Mouse (Mus musculus): Measurements from ENCODE around the gene Scn2a. TPM values are rescaled to one million over a fixed set of nuclear protein-coding genes. Genes with fewer than 3 reads are reported as not detected.
"Not testable (repeated sequence)": the region's sequence is repeated elsewhere in the genome, so short reads cannot be mapped to it uniquely, and the experiment has no call there.

Scn2a gene
- polyA plus RNA-seq, 1 experiment from 2014 or later: 9.5 TPM

- ATAC-seq (ENCODE audit: low FRiP score) (no peak), DNase-seq (ENCODE audit: low spot score, missing footprints) (no peak)
- H3K27ac ChIP-seq (ENCODE audit: low read depth, low read length): no peak overlapping the region
- no peak overlapping the region for H3K4me2 ChIP-seq
- H3K36me3 ChIP-seq (ENCODE audit: control insufficient read depth, insufficient read depth, low read length): no peaks in the 10 kb centered on the region
- no peaks in the 10 kb centered on the region for H3K9me3 ChIP-seq (ENCODE audit: control insufficient read depth, low read length)
- no peaks in the 10 kb centered on the region for H3K27me3 ChIP-seq (ENCODE audit: control insufficient read depth, insufficient read depth, low read length)
- no peaks in the 10 kb centered on the region for H3K4me1 ChIP-seq (ENCODE audit: control insufficient read depth, insufficient read depth, low read length)
- WGBS: 80% methylated on average over 7 of the region's 7 CpGs
- H3K4me3 ChIP-seq (ENCODE audit: low read depth, low read length): no peak overlapping the region
- no peak overlapping the region for H3K9ac ChIP-seq (ENCODE audit: low read length)
Observed at GRCm38 (mm10) chr2:65782442-65782841, 161.9 kb downstream of the Scn2a start.

- H3K36me3 ChIP-seq (ENCODE audit: control insufficient read depth, insufficient read depth, low read length): no peaks in the 10 kb centered on the region
- H3K4me1 ChIP-seq (ENCODE audit: control insufficient read depth, insufficient read depth, low read length): no peaks in the 10 kb centered on the region
- ATAC-seq (ENCODE audit: low FRiP score) (no peak), DNase-seq (ENCODE audit: low spot score, missing footprints) (no peak)
- H3K9ac ChIP-seq (ENCODE audit: low read length): no peak overlapping the region
- no peak overlapping the region for H3K4me3 ChIP-seq (ENCODE audit: low read depth, low read length)
- no peaks in the 10 kb centered on the region for H3K27me3 ChIP-seq (ENCODE audit: control insufficient read depth, insufficient read depth, low read length)
- 92% methylated on average over 2 of the region's 2 CpGs for WGBS
- no peaks in the 10 kb centered on the region for H3K9me3 ChIP-seq (ENCODE audit: control insufficient read depth, low read length)
- no peak overlapping the region for H3K27ac ChIP-seq (ENCODE audit: low read depth, low read length)
- H3K4me2 ChIP-seq: no peak overlapping the region
Observed at GRCm38 (mm10) chr2:65783392-65783791, 162.8 kb downstream of the Scn2a start.

GRCm38 (mm10) chr2:65792516-65792915 lies 171.9 kb downstream of the Scn2a start:
- 0 out of 2 replicates have a peak, but pooled peaks cover 3% of the 10 kb centered on the region for H3K9me3 ChIP-seq (ENCODE audit: control insufficient read depth, low read length)
- H3K4me3 ChIP-seq (ENCODE audit: low read depth, low read length): no peak overlapping the region
- WGBS: 28% methylated on average over 3 of the region's 3 CpGs
- ATAC-seq (ENCODE audit: low FRiP score): no peak
- H3K9ac ChIP-seq (ENCODE audit: low read length): no peak overlapping the region
- H3K27me3 ChIP-seq (ENCODE audit: control insufficient read depth, insufficient read depth, low read length): no peaks in the 10 kb centered on the region
- H3K36me3 ChIP-seq (ENCODE audit: control insufficient read depth, insufficient read depth, low read length): no peaks in the 10 kb centered on the region
- no peaks in the 10 kb centered on the region for H3K4me1 ChIP-seq (ENCODE audit: control insufficient read depth, insufficient read depth, low read length)
- no peak overlapping the region for H3K4me2 ChIP-seq
- H3K27ac ChIP-seq (ENCODE audit: low read depth, low read length): no peak overlapping the region
- DNase-seq (ENCODE audit: low spot score, missing footprints): peak; percentile 90

GRCm38 (mm10) chr2:65793593-65793992 lies 173.0 kb downstream of the Scn2a start:
- Histone ChIP-seq H3K9me3 (ENCODE audit: control insufficient read depth, low read length) (0 out of 2 replicates have a peak, but pooled peaks cover 3% of the 10 kb centered on the region), H3K4me3 (ENCODE audit: low read depth, low read length) (no peak overlapping the region), H3K36me3 (ENCODE audit: control insufficient read depth, insufficient read depth, low read length) (no peaks in the 10 kb centered on the region), H3K9ac (ENCODE audit: low read length) (no peak overlapping the region), H3K27me3 (ENCODE audit: control insufficient read depth, insufficient read depth, low read length) (no peaks in the 10 kb centered on the region), H3K4me2 (no peak overlapping the region), H3K4me1 (ENCODE audit: control insufficient read depth, insufficient read depth, low read length) (no peaks in the 10 kb centered on the region), H3K27ac (ENCODE audit: low read depth, low read length) (no peak overlapping the region)
- WGBS: 96% methylated on average over 2 of the region's 2 CpGs
- ATAC-seq (ENCODE audit: low FRiP score) (no peak), DNase-seq (ENCODE audit: low spot score, missing footprints) (no peak)

- DNase-seq (ENCODE audit: low spot score, missing footprints): no peak
- no peaks in the 10 kb centered on the region for H3K4me1 ChIP-seq (ENCODE audit: control insufficient read depth, insufficient read depth, low read length)
- H3K9ac ChIP-seq (ENCODE audit: low read length): no peak overlapping the region
- no peaks in the 10 kb centered on the region for H3K9me3 ChIP-seq (ENCODE audit: control insufficient read depth, low read length)
- no peak overlapping the region for H3K4me2 ChIP-seq
- no peak overlapping the region for H3K27ac ChIP-seq (ENCODE audit: low read depth, low read length)
- WGBS: 57% methylated on average over 1 of the region's 1 CpGs
- no peak for ATAC-seq (ENCODE audit: low FRiP score)
- no peak overlapping the region for H3K4me3 ChIP-seq (ENCODE audit: low read depth, low read length)
- no peaks in the 10 kb centered on the region for H3K27me3 ChIP-seq (ENCODE audit: control insufficient read depth, insufficient read depth, low read length)
- no peaks in the 10 kb centered on the region for H3K36me3 ChIP-seq (ENCODE audit: control insufficient read depth, insufficient read depth, low read length)
Observed at GRCm38 (mm10) chr2:65801054-65801709, 180.6 kb downstream of the Scn2a start.

GRCm38 (mm10) chr2:65806556-65806955 lies 186.0 kb downstream of the Scn2a start:
- H3K4me3 ChIP-seq (ENCODE audit: low read depth, low read length): no peak overlapping the region
- H3K9ac ChIP-seq (ENCODE audit: low read length): no peak overlapping the region
- WGBS: 89% methylated on average over 6 of the region's 6 CpGs
- H3K4me2 ChIP-seq: no peak overlapping the region
- H3K9me3 ChIP-seq (ENCODE audit: control insufficient read depth, low read length): no peaks in the 10 kb centered on the region
- H3K4me1 ChIP-seq (ENCODE audit: control insufficient read depth, insufficient read depth, low read length): no peaks in the 10 kb centered on the region
- H3K27me3 ChIP-seq (ENCODE audit: control insufficient read depth, insufficient read depth, low read length): no peaks in the 10 kb centered on the region
- DNase-seq (ENCODE audit: low spot score, missing footprints) (no peak), ATAC-seq (ENCODE audit: low FRiP score) (no peak)
- H3K27ac ChIP-seq (ENCODE audit: low read depth, low read length): no peak overlapping the region
- no peaks in the 10 kb centered on the region for H3K36me3 ChIP-seq (ENCODE audit: control insufficient read depth, insufficient read depth, low read length)

- not testable (repeated sequence) for H3K4me2 ChIP-seq; ATAC-seq (ENCODE audit: low FRiP score); H3K4me3 ChIP-seq (ENCODE audit: low read depth, low read length); H3K36me3 ChIP-seq (ENCODE audit: control insufficient read depth, insufficient read depth, low read length); H3K9ac ChIP-seq (ENCODE audit: low read length); DNase-seq (ENCODE audit: low spot score, missing footprints); H3K27me3 ChIP-seq (ENCODE audit: control insufficient read depth, insufficient read depth, low read length); H3K4me1 ChIP-seq (ENCODE audit: control insufficient read depth, insufficient read depth, low read length); H3K9me3 ChIP-seq (ENCODE audit: control insufficient read depth, low read length); H3K27ac ChIP-seq (ENCODE audit: low read depth, low read length)
- WGBS: 96% methylated on average over 6 of the region's 6 CpGs
Observed at GRCm38 (mm10) chr2:65811203-65811602, 190.6 kb downstream of the Scn2a start.

Other genes starting within 250 kb of the Scn2a start
- 24.8 and 30.0 TPM in 2 replicates for gene Scn3a, start 53.1 kb upstream of the Scn2a start, polyA plus RNA-seq (2014; fragmentation: Nextera tagmentation; extraction: Ambion mirVana)
- gene Csrnp3, start 225.0 kb downstream of the Scn2a start, polyA plus RNA-seq (2014; fragmentation: Nextera tagmentation; extraction: Ambion mirVana): 15.0 and 19.3 TPM in 2 replicates